Mouse (Mus musculus): ENCODE results near the gene Map3k5.

Gene Map3k5

GRCm38 (mm10) chr10:19999703-20000407, 65.6 kb downstream of the Map3k5 start:
- peak; percentile 81 for DNase-seq (ENCODE audit: low read depth, low spot score)
- H3K27me3 ChIP-seq (ENCODE audit: control insufficient read depth, insufficient read depth, low read length, poor library complexity, severe bottlenecking) = no peaks in the 10 kb centered on the region
- H3K36me3 ChIP-seq (ENCODE audit: control insufficient read depth, insufficient read depth, low read length, poor library complexity, severe bottlenecking) = no peaks in the 10 kb centered on the region

GRCm38 (mm10) chr10:20000408-20000770, 66.1 kb downstream of the Map3k5 start:
- Histone ChIP-seq H3K27me3 (ENCODE audit: control insufficient read depth, insufficient read depth, low read length, poor library complexity, severe bottlenecking) (no peaks in the 10 kb centered on the region), H3K36me3 (ENCODE audit: control insufficient read depth, insufficient read depth, low read length, poor library complexity, severe bottlenecking) (no peaks in the 10 kb centered on the region)
- DNase-seq (ENCODE audit: low read depth, low spot score) = peak; percentile 77

- H3K27me3 ChIP-seq (ENCODE audit: control insufficient read depth, insufficient read depth, low read length, poor library complexity, severe bottlenecking) = no peaks in the 10 kb centered on the region
- no peak for DNase-seq (ENCODE audit: low read depth, low spot score)
Observed at GRCm38 (mm10) chr10:20001990-20002389, 67.7 kb downstream of the Map3k5 start.

GRCm38 (mm10) chr10:20003006-20003405, 68.7 kb downstream of the Map3k5 start:
- Histone ChIP-seq H3K36me3 (ENCODE audit: control insufficient read depth, insufficient read depth, low read length, poor library complexity, severe bottlenecking) (no peaks in the 10 kb centered on the region), H3K27me3 (ENCODE audit: control insufficient read depth, insufficient read depth, low read length, poor library complexity, severe bottlenecking) (no peaks in the 10 kb centered on the region)
- peak; percentile 51 for DNase-seq (ENCODE audit: low read depth, low spot score)

More at GRCm38 (mm10) chr10:20001990-20002389, 67.7 kb downstream of the Map3k5 start:
- no peaks in the 10 kb centered on the region for H3K36me3 ChIP-seq (ENCODE audit: control insufficient read depth, insufficient read depth, low read length, poor library complexity, severe bottlenecking)

- no peak for DNase-seq (ENCODE audit: low read depth, low spot score)
- no peaks in the 10 kb centered on the region for H3K36me3 ChIP-seq (ENCODE audit: control insufficient read depth, insufficient read depth, low read length, poor library complexity, severe bottlenecking)
- no peaks in the 10 kb centered on the region for H3K27me3 ChIP-seq (ENCODE audit: control insufficient read depth, insufficient read depth, low read length, poor library complexity, severe bottlenecking)
Observed at GRCm38 (mm10) chr10:20004786-20005185, 70.5 kb downstream of the Map3k5 start.

GRCm38 (mm10) chr10:20005491-20005952, 71.2 kb downstream of the Map3k5 start:
- peak; percentile 58 for DNase-seq (ENCODE audit: low read depth, low spot score)
- Histone ChIP-seq H3K36me3 (ENCODE audit: control insufficient read depth, insufficient read depth, low read length, poor library complexity, severe bottlenecking) (no peaks in the 10 kb centered on the region), H3K27me3 (ENCODE audit: control insufficient read depth, insufficient read depth, low read length, poor library complexity, severe bottlenecking) (no peaks in the 10 kb centered on the region)

- H3K27me3 ChIP-seq (ENCODE audit: control insufficient read depth, insufficient read depth, low read length, poor library complexity, severe bottlenecking) = no peaks in the 10 kb centered on the region
- DNase-seq (ENCODE audit: low read depth, low spot score) = no peak
Observed at GRCm38 (mm10) chr10:20006333-20007093, 72.2 kb downstream of the Map3k5 start.

GRCm38 (mm10) chr10:20009310-20009709, 75.0 kb downstream of the Map3k5 start:
- no peaks in the 10 kb centered on the region for H3K36me3 ChIP-seq (ENCODE audit: control insufficient read depth, insufficient read depth, low read length, poor library complexity, severe bottlenecking)
- no peak for DNase-seq (ENCODE audit: low read depth, low spot score)
- H3K27me3 ChIP-seq (ENCODE audit: control insufficient read depth, insufficient read depth, low read length, poor library complexity, severe bottlenecking) = no peaks in the 10 kb centered on the region

More at GRCm38 (mm10) chr10:20006333-20007093, 72.2 kb downstream of the Map3k5 start:
- H3K36me3 ChIP-seq (ENCODE audit: control insufficient read depth, insufficient read depth, low read length, poor library complexity, severe bottlenecking) = no peaks in the 10 kb centered on the region

GRCm38 (mm10) chr10:20010018-20010417, 75.7 kb downstream of the Map3k5 start:
- DNase-seq (ENCODE audit: low read depth, low spot score) = no peak
- Histone ChIP-seq H3K27me3 (ENCODE audit: control insufficient read depth, insufficient read depth, low read length, poor library complexity, severe bottlenecking) (no peaks in the 10 kb centered on the region), H3K36me3 (ENCODE audit: control insufficient read depth, insufficient read depth, low read length, poor library complexity, severe bottlenecking) (no peaks in the 10 kb centered on the region)

GRCm38 (mm10) chr10:20018406-20018805, 84.1 kb downstream of the Map3k5 start:
- no peaks in the 10 kb centered on the region for H3K27me3 ChIP-seq (ENCODE audit: control insufficient read depth, insufficient read depth, low read length, poor library complexity, severe bottlenecking)
- DNase-seq (ENCODE audit: low read depth, low spot score) = no peak
- H3K36me3 ChIP-seq (ENCODE audit: control insufficient read depth, insufficient read depth, low read length, poor library complexity, severe bottlenecking) = no peaks in the 10 kb centered on the region

- H3K27me3 ChIP-seq (ENCODE audit: control insufficient read depth, insufficient read depth, low read length, poor library complexity, severe bottlenecking) = no peaks in the 10 kb centered on the region
- no peak for DNase-seq (ENCODE audit: low read depth, low spot score)
- peaks cover 2% of the 10 kb centered on the region; the same call in 1 of the 2 replicates for H3K36me3 ChIP-seq (ENCODE audit: control insufficient read depth, insufficient read depth, low read length, poor library complexity, severe bottlenecking)
Observed at GRCm38 (mm10) chr10:20018806-20019205, 84.5 kb downstream of the Map3k5 start.

- DNase-seq (ENCODE audit: low read depth, low spot score) = no peak
- Histone ChIP-seq H3K27me3 (ENCODE audit: control insufficient read depth, insufficient read depth, low read length, poor library complexity, severe bottlenecking) (no peaks in the 10 kb centered on the region), H3K36me3 (ENCODE audit: control insufficient read depth, insufficient read depth, low read length, poor library complexity, severe bottlenecking) (peaks cover 5% of the 10 kb centered on the region; the same call in 1 of the 2 replicates)
Observed at GRCm38 (mm10) chr10:20021256-20021655, 87.0 kb downstream of the Map3k5 start.

- DNase-seq (ENCODE audit: low read depth, low spot score) = no peak
- Histone ChIP-seq H3K27me3 (ENCODE audit: control insufficient read depth, insufficient read depth, low read length, poor library complexity, severe bottlenecking) (no peaks in the 10 kb centered on the region), H3K36me3 (ENCODE audit: control insufficient read depth, insufficient read depth, low read length, poor library complexity, severe bottlenecking) (peaks cover 5% of the 10 kb centered on the region; the same call in 1 of the 2 replicates)
Observed at GRCm38 (mm10) chr10:20021670-20022468, 87.6 kb downstream of the Map3k5 start.

GRCm38 (mm10) chr10:20022608-20023340, 88.5 kb downstream of the Map3k5 start:
- H3K27me3 ChIP-seq (ENCODE audit: control insufficient read depth, insufficient read depth, low read length, poor library complexity, severe bottlenecking) = no peaks in the 10 kb centered on the region
- DNase-seq (ENCODE audit: low read depth, low spot score) = no peak
- H3K36me3 ChIP-seq (ENCODE audit: control insufficient read depth, insufficient read depth, low read length, poor library complexity, severe bottlenecking) = peaks cover 5% of the 10 kb centered on the region; the same call in 1 of the 2 replicates

All from splenic B cell, adult 2 months (primary cell).